Mouse (Mus musculus) CH12.LX (cell line): ENCODE results near the gene Lta. TPM values are rescaled to one million over a fixed set of nuclear protein-coding genes. Genes with fewer than 3 reads are reported as not detected.

Experiments
- DNase-seq: peaks from one replicate; pipeline ENCODE4 v3.0.0-alpha.2; 2013; ENCODE audit errors: extremely low read depth
- H3K27ac ChIP-seq: 2 replicates; pipeline ENCODE4 v1.5.1; 2012; ENCODE audit warnings: low read depth, mild to moderate bottlenecking, control low read depth, moderate library complexity; ENCODE audit not compliant: insufficient read depth
- H3K27me3 ChIP-seq: replicated peaks from 2 replicates; pipeline ENCODE3; 2012; ENCODE audit warnings: inconsistent platforms
- H3K36me3 ChIP-seq, 2 experiments: replicated peaks in 1 of 2; 2 replicates each; pipeline versions ENCODE3 to v1.6.1; 2012; ENCODE audit warnings: inconsistent platforms in 1 of 2, low read length in 1 of 2, mild to moderate bottlenecking in 1 of 2, mixed read lengths in 1 of 2, moderate library complexity in 1 of 2; ENCODE audit not compliant: control insufficient read depth in 1 of 2, insufficient read depth in 1 of 2
- H3K4me1 ChIP-seq, 2 experiments: 2 replicates each; pipeline ENCODE4 v1.6.1; 2012; ENCODE audit warnings: inconsistent platforms in 1 of 2, moderate library complexity in 1 of 2; ENCODE audit not compliant: insufficient read depth in 2 of 2, control insufficient read depth in 1 of 2
- H3K4me2 ChIP-seq: 2 replicates; pipeline ENCODE4 v1.6.1; 2012; ENCODE audit warnings: low read depth, mild to moderate bottlenecking, control low read depth; ENCODE audit not compliant: poor library complexity, insufficient read depth, severe bottlenecking
- H3K4me3 ChIP-seq, 3 experiments: fragments of 150-350 bp in 1 of 3; sonication (generic) in 1 of 3; replicated peaks in 1 of 3; 2 replicates each; pipeline versions ENCODE3 to v1.5.1; 2011 to 2012; ENCODE audit warnings: low read depth in 2 of 3, low read length in 2 of 3, mild to moderate bottlenecking in 2 of 3, moderate library complexity in 2 of 3, control low read depth in 1 of 3, improper control_type of control experiment in 1 of 3, inconsistent platforms in 1 of 3, mixed read lengths in 1 of 3; ENCODE audit not compliant: poor library complexity in 1 of 3
- H3K79me2 ChIP-seq: replicated peaks from 2 replicates; pipeline ENCODE4 v1.6.1; 2012; ENCODE audit warnings: mild to moderate bottlenecking, moderate library complexity; ENCODE audit not compliant: control insufficient read depth, poor library complexity, insufficient read depth, severe bottlenecking; ENCODE audit errors: extremely low read depth
- H3K9ac ChIP-seq: 2 replicates; pipeline ENCODE4 v1.6.1; 2012; ENCODE audit warnings: low read depth, mild to moderate bottlenecking, control low read depth, moderate library complexity; ENCODE audit not compliant: insufficient read depth
- H3K9me3 ChIP-seq: replicated peaks from 2 replicates; pipeline ENCODE3; 2012; ENCODE audit warnings: low read length, inconsistent platforms, mixed read lengths
- CTCF ChIP-seq, 2 experiments: IDR thresholded peaks in 1 of 2; conservative IDR thresholded peaks in 1 of 2; 2 replicates each; pipeline ENCODE4 v1.5.1; 2011 to 2012; ENCODE audit warnings: low read depth in 2 of 2, low read length in 2 of 2, improper control_type of control experiment in 1 of 2, inconsistent platforms in 1 of 2, mild to moderate bottlenecking in 1 of 2, moderate library complexity in 1 of 2
- E2F4 ChIP-seq: IDR thresholded peaks from 2 replicates; pipeline ENCODE4 v1.6.1; 2011; ENCODE audit warnings: low read depth, low read length, improper control_type of control experiment; ENCODE audit not compliant: insufficient replicate concordance
- ETS1 ChIP-seq: conservative IDR thresholded peaks from 2 replicates; pipeline ENCODE4 v1.6.1; 2012; ENCODE audit warnings: low read depth, mild to moderate bottlenecking, inconsistent platforms, low read length, improper control_type of control experiment, moderate library complexity
- HCFC1 ChIP-seq: IDR thresholded peaks from 2 replicates; pipeline ENCODE4 v1.6.1; 2012; ENCODE audit warnings: low read depth, mild to moderate bottlenecking, inconsistent platforms, low read length, improper control_type of control experiment
- IRF4 ChIP-seq: IDR thresholded peaks from 2 replicates; pipeline ENCODE4 v1.6.1; 2014; ENCODE audit warnings: low read depth, mild to moderate bottlenecking, inconsistent platforms, low read length, improper control_type of control experiment
- MAX ChIP-seq: IDR thresholded peaks from 2 replicates; pipeline ENCODE4 v1.6.1; 2011; ENCODE audit warnings: low read length, improper control_type of control experiment
- MEF2A ChIP-seq: IDR thresholded peaks from 2 replicates; pipeline ENCODE4 v1.6.1; 2014; ENCODE audit warnings: low read depth, mild to moderate bottlenecking, inconsistent platforms, low read length, improper control_type of control experiment, borderline replicate concordance
- MXI1 ChIP-seq: IDR thresholded peaks from 2 replicates; pipeline ENCODE4 v1.6.1; 2011; ENCODE audit warnings: mild to moderate bottlenecking, low read depth, low read length, improper control_type of control experiment
- MYC ChIP-seq: IDR thresholded peaks from 2 replicates; pipeline ENCODE4 v1.6.1; 2011; ENCODE audit warnings: low read depth, mild to moderate bottlenecking, improper control_type of control experiment, low read length
- NELFE ChIP-seq: IDR thresholded peaks from 2 replicates; pipeline ENCODE4 v1.6.1; 2011; ENCODE audit warnings: low read depth, low read length, improper control_type of control experiment
- NRF1 ChIP-seq: IDR thresholded peaks from 2 replicates; pipeline ENCODE4 v1.6.1; 2014; ENCODE audit warnings: low read depth, mild to moderate bottlenecking, inconsistent platforms, low read length, improper control_type of control experiment, moderate library complexity
- PAX5 ChIP-seq: IDR thresholded peaks from 2 replicates; pipeline ENCODE4 v1.6.1; 2012; ENCODE audit warnings: low read length, inconsistent platforms, mixed read lengths
- POLR2A ChIP-seq: IDR thresholded peaks from 2 replicates; pipeline ENCODE4 v1.6.1; 2011; ENCODE audit warnings: low read depth, mild to moderate bottlenecking, improper control_type of control experiment, low read length
- POLR2AphosphoS2 ChIP-seq: IDR thresholded peaks from 2 replicates; pipeline ENCODE4 v1.6.1; 2011; ENCODE audit warnings: low read depth, low read length, improper control_type of control experiment
- RAD21 ChIP-seq: IDR thresholded peaks from 2 replicates; pipeline ENCODE4 v1.6.1; 2011; ENCODE audit warnings: low read depth, mild to moderate bottlenecking, low read length, improper control_type of control experiment, moderate library complexity
- RCOR1 ChIP-seq: conservative IDR thresholded peaks from 2 replicates; pipeline ENCODE4 v1.6.1; 2012; ENCODE audit warnings: low read depth, mild to moderate bottlenecking, inconsistent platforms, low read length, improper control_type of control experiment
- SMC3 ChIP-seq: IDR thresholded peaks from 2 replicates; pipeline ENCODE4 v1.6.1; 2011; ENCODE audit warnings: low read depth, low read length, improper control_type of control experiment
- TCF12 ChIP-seq: IDR thresholded peaks from 2 replicates; pipeline ENCODE4 v1.6.1; 2014; ENCODE audit warnings: low read depth, mild to moderate bottlenecking, inconsistent platforms, low read length, improper control_type of control experiment
- USF2 ChIP-seq: conservative IDR thresholded peaks from 2 replicates; pipeline ENCODE4 v1.6.1; 2011; ENCODE audit warnings: low read depth, low read length, improper control_type of control experiment
- ZMIZ1 ChIP-seq: IDR thresholded peaks from 2 replicates; pipeline ENCODE4 v1.6.1; 2012; ENCODE audit warnings: low read depth, mild to moderate bottlenecking, inconsistent platforms, low read length, improper control_type of control experiment
- dilution Hi-C: fragments of 300-500 bp; cut with MboI; formaldehyde crosslinking; loops from 2 replicates; pipeline ENCODE4 v1.14.3; 2020; ENCODE audit warnings: low sequenced_read_pairs; ENCODE audit not compliant: extremely low pct_unique_long_range_greater_than_20kb, extremely low pct_ligation_motif_present
- in situ Hi-C: fragments of 300-500 bp; cut with MboI; formaldehyde crosslinking; loops from 3 replicates; pipeline ENCODE4 v1.14.3; 2019; ENCODE audit warnings: low sequenced_read_pairs, low pct_ligation_motif_present, low pct_unique_long_range_greater_than_20kb, mixed read lengths
- polyA plus RNA-seq: library from polyadenylated mRNA; unstranded; fragments of >175 nt; gene quantifications from 2 replicates; pipeline ENCODE4 v1.2.1, GENCODE M21; 2012; ENCODE audit warnings: low read depth; ENCODE audit not compliant: insufficient read length
- total RNA-seq, 2 experiments: library from RNA; depleted of rRNA; stranded (reverse); fragments of 300-350 nt in 1 of 2; fragments of >200 nt in 1 of 2; gene quantifications; 2 replicates each; pipeline ENCODE4 v1.2.3; 2012 to 2014

Gene Lta
- total and polyA plus RNA-seq, 3 experiments = 13.4 to 53.0 (median 19.6) TPM

DNA sequence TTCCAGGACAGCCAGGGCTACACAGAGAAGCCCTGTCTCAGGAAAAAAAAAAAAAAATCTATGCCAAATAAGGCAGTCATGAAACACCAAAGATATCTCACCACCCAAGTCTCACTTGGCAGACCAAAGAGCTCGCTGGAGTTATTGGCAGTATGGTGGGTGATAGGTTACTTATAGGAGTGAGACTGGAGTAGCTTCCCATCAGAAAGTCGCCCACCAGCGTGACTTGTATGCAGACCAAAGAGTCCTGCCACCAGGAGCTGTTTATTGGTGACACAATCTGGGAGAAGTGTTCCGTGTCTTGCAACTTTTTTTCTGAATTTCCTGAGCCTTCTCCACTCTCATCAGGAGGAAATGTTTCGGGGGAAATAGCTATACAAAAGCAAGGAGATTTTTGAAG, 34.5 kb upstream of the Lta start:
- TF ChIP-seq RAD21 (no peak), MYC (no peak), MAX (no peak), PAX5 (no peak)
- Histone ChIP-seq H3K9me3 (no peaks in the 10 kb centered on the region), H3K4me1 (peaks cover 3 to 32% of the 10 kb centered on the region in 2 experiments), H3K79me2 (peaks cover 36% of the 10 kb centered on the region), H3K9ac (no peak overlapping the region), H3K4me3 (no peak overlapping the region), H3K27me3 (no peaks in the 10 kb centered on the region), H3K4me2 (no peak overlapping the region), H3K36me3 (peaks cover 12 to 32% of the 10 kb centered on the region in 2 experiments), H3K27ac (no peak overlapping the region)
- in situ Hi-C loops = loop anchor here (10.0 kb wide), 1 partner anchor 225 kb away; the partner anchor contains the start of gene Vwa7
- no peak for DNase-seq
- dilution Hi-C loops = no loop called here

DNA sequence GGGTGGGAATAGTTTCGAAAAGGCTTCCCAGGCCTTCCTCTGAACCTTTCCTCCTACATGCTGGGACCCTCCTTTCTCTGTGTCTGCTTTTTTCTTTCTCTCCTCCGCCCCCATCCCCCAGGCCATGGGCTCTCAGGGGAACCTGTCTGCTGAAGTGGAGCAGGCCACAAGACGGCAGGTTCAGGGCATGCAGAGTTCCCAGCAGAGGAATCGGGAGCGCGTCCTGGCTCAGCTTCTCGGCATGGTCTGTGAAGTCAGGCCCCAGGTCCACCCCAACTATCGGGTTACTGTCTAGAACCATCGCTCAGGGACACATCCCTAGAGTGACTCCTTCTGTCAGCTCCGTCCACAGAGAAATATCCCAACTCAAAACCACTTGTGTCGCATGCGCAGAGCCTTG, 32.4 kb upstream of the Lta start:
- H3K4me1 ChIP-seq = peaks cover 3 to 38% of the 10 kb centered on the region in 2 experiments
- in situ Hi-C loops = loop anchor here (10.0 kb wide), 1 partner anchor 223 kb away; the partner anchor contains the start of gene Vwa7
- no peak for DNase-seq
- H3K9me3 ChIP-seq = no peaks in the 10 kb centered on the region
- dilution Hi-C loops = no loop called here
- no peak overlapping the region for H3K4me2 ChIP-seq
- peaks cover 0 to 23% of the 10 kb centered on the region in 2 experiments for H3K36me3 ChIP-seq
- H3K9ac ChIP-seq = no peak overlapping the region
- TF ChIP-seq SMC3 = no peak
- no peak for TF ChIP-seq NELFE
- TF ChIP-seq MYC = no peak
- no peak for TF ChIP-seq POLR2A
- TF ChIP-seq E2F4 = no peak
- TF ChIP-seq RCOR1 = no peak
- no peak for TF ChIP-seq HCFC1
- no peak for TF ChIP-seq ZMIZ1
- TF ChIP-seq TCF12 = no peak
- no peak for TF ChIP-seq NRF1
- no peak for TF ChIP-seq MEF2A
- TF ChIP-seq IRF4 = no peak
- no peak for TF ChIP-seq POLR2AphosphoS2
- no peak for TF ChIP-seq RAD21
- no peak for TF ChIP-seq ETS1
- no peak for TF ChIP-seq CTCF (conservative IDR thresholded peaks at IDR 0.05 in 1 of 2, IDR thresholded peaks at IDR 0.05 in 1 of 2; ENCODE audit: low read depth in 2 of 2, low read length in 2 of 2)
- TF ChIP-seq USF2 = no peak
- TF ChIP-seq MXI1 = no peak
- no peaks in the 10 kb centered on the region for H3K27me3 ChIP-seq
- no peak overlapping the region for H3K27ac ChIP-seq
- H3K4me3 ChIP-seq = no peak overlapping the region
- peaks cover 26% of the 10 kb centered on the region for H3K79me2 ChIP-seq
